Mouse (Mus musculus) left cerebral cortex, adult 11 months (tissue): ENCODE measurements around the gene Zbtb48.

ENCODE experiments used
- DNase-seq: peaks from one replicate; pipeline ENCODE4 v3.0.0; 2022; ENCODE audit warnings: low spot score

Gene Zbtb48

DNA sequence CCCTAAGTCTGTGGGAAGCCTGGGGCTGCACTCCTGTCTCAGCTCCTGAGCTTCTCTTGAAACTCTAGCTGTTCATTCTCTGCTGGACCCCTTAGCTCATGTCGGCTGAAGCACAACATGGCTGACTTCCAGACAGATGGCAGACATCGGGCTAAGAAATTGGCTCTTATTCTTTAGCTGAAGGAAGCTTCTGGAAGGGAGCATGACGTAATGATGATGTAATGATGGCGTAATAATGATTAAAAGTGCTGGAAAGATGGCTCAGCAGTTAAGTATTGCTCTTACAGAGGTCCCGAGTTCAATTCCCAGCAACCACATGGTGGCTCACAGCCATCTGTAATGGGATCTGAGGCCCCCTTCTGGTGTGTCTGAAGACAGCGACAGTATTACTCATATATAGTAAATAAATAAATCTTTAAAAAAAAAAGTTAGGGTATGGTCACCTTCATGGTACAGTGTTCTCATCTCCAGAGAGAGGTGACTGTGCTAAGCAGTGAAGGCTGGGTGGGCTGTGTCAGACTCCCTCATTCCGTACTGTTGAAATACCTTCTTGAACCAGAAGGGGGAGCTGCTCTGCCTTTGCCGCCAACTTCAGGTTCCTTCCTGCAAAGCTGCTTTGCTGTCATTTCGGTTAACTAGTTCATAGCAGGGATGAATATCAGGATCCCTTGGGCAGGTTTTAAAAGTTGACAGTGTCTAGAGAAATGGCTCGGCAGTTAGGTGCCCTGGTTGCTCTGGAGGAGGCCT is 55.1 kb downstream of the Zbtb48 start:
- DNase-seq = no peak
